Mouse (Mus musculus): ENCODE measurements at regions not wholly inside any gene's neighbourhood (a gene's known extent, or its start where the extent isn't known, plus 50 kb on each side); places are given as distances from the start of the nearest gene placed in this dataset.

- TF ChIP-seq CTCF (IDR thresholded peaks at IDR 0.05; ENCODE audit: borderline replicate concordance, insufficient read depth, low read depth, low read length) (no peak), POLR2A (IDR thresholded peaks at IDR 0.05; ENCODE audit: borderline replicate concordance, insufficient read depth, low read length) (no peak)
Measured at GRCm38 (mm10) chrX:93159105-93159504, 127.1 kb upstream of the Arx start.

Measured in cerebellum, adult 2 months (tissue).